Comparison of ENCODE assay signal across 37 mouse cellular contexts in genomic region chr7:47035426-47035825, GRCm38 (mm10). TPM values are rescaled to one million over a fixed set of nuclear protein-coding genes. Genes with fewer than 3 reads are reported as not detected.
"Had no signal": no experiment of that assay in that cellular context is flagged by ENCODE, and none has a peak within 500 bp of the region (broad histone marks: within the 10 kb centered on the region; RNA-seq: fewer than 3 reads in every experiment).

No protein-coding gene starts in this region.

- H3K9ac ChIP-seq: heart, embryonic 13.5 days; heart, embryonic 15.5 days; hindbrain, embryonic 13.5 days; hindbrain, embryonic 15.5 days; limb, embryonic 12.5 days; liver, embryonic 13.5 days; liver, embryonic 15.5 days had no signal

- ATAC-seq: hindbrain, postnatal 0 days; intestine, postnatal 0 days had no signal

- H3K27ac ChIP-seq: heart, embryonic 13.5 days; heart, embryonic 15.5 days; hindbrain, embryonic 13.5 days; hindbrain, embryonic 15.5 days; hindbrain, postnatal 0 days; layer of hippocampus, adult 2 months; limb, embryonic 10.5 days; limb, embryonic 12.5 days; liver, embryonic 13.5 days; liver, embryonic 15.5 days had no signal

- H3K36me3 ChIP-seq: heart, embryonic 13.5 days; heart, embryonic 15.5 days; hindbrain, embryonic 13.5 days; hindbrain, embryonic 15.5 days; limb, embryonic 10.5 days; limb, embryonic 12.5 days; liver, embryonic 13.5 days; liver, embryonic 15.5 days had no signal

- H3K9me3 ChIP-seq: heart, embryonic 13.5 days; heart, embryonic 15.5 days; hindbrain, embryonic 13.5 days; hindbrain, embryonic 15.5 days; limb, embryonic 10.5 days; limb, embryonic 12.5 days; liver, embryonic 13.5 days; liver, embryonic 15.5 days had no signal

- H3K4me3 ChIP-seq: heart, embryonic 13.5 days; heart, embryonic 15.5 days; hindbrain, embryonic 13.5 days; hindbrain, embryonic 15.5 days; layer of hippocampus, adult 2 months; limb, embryonic 10.5 days; limb, embryonic 12.5 days; liver, embryonic 13.5 days; liver, embryonic 15.5 days had no signal

- H3K27me3 ChIP-seq: heart, embryonic 13.5 days; heart, embryonic 15.5 days; hindbrain, embryonic 13.5 days; hindbrain, embryonic 15.5 days; limb, embryonic 12.5 days; liver, embryonic 13.5 days; liver, embryonic 15.5 days had no signal

- DNase-seq: gastrocnemius, postnatal 14 days; heart, adult 18-20 months; heart, postnatal 14 days; heart, postnatal 36 days; kidney, adult 18-20 months; kidney, adult 8-10 months; kidney, postnatal 10 days; kidney, postnatal 25 days; kidney, postnatal 4 days; liver; liver, embryonic 13.5 days had no signal

- H3K4me2 ChIP-seq: heart, embryonic 11.5 days; heart, embryonic 13.5 days; heart, embryonic 15.5 days; hindbrain, embryonic 13.5 days; hindbrain, embryonic 15.5 days; limb, embryonic 12.5 days; liver, embryonic 11.5 days; liver, embryonic 13.5 days; liver, embryonic 15.5 days had no signal

- H3K4me1 ChIP-seq: heart, embryonic 13.5 days; heart, embryonic 15.5 days; hindbrain, embryonic 13.5 days; hindbrain, embryonic 15.5 days; limb, embryonic 10.5 days; limb, embryonic 12.5 days; liver, embryonic 13.5 days; liver, embryonic 15.5 days had no signal

RNA-seq across cellular contexts. Expression of gene Gm9999, which starts 52.0 kb away (rescaled TPM):
- total RNA-seq: gastrocnemius, adult 8-10 months; gastrocnemius, postnatal 14 days; heart, adult 18-20 months; heart, postnatal 14 days; heart, postnatal 36 days; hematopoietic stem cell, adult 5-6 weeks; hindbrain, postnatal 0 days; layer of hippocampus, adult 2 months; layer of hippocampus, postnatal 10 days; layer of hippocampus, postnatal 25 days; left cerebral cortex, adult 18-20 months; left cerebral cortex, adult 8-10 months; left cerebral cortex, postnatal 10 days; left cerebral cortex, postnatal 36 days had no signal
- polyA plus RNA-seq: heart, embryonic 11.5 days; heart, embryonic 13.5 days; heart, embryonic 15.5 days; heart, postnatal 0 days; hindbrain, embryonic 11.5 days; hindbrain, embryonic 13.5 days; hindbrain, embryonic 15.5 days; hindbrain, postnatal 0 days; intestine, embryonic 14.5 days; intestine, postnatal 0 days; kidney, embryonic 14.5 days; kidney, embryonic 16.5 days; limb, embryonic 10.5 days; limb, embryonic 12.5 days; limb, embryonic 14.5 days; liver, embryonic 11.5 days; liver, embryonic 13.5 days; liver, embryonic 15.5 days had no signal
